Mouse (Mus musculus) heart, adult 9 months (tissue): ENCODE data around the gene Thg1l.

Experiments
- DNase-seq, 2 experiments: peaks; one replicate each; pipeline ENCODE4 v3.0.0; 2022; ENCODE audit warnings: low spot score in 2 of 2

Gene Thg1l

GRCm38 (mm10) chr11:45927456-45927855 is 27.8 kb downstream of the Thg1l start:
- no peak for DNase-seq

- DNase-seq, result peak; percentile 55 to 79
Observed at GRCm38 (mm10) chr11:45926640-45927082, 28.6 kb downstream of the Thg1l start.

GRCm38 (mm10) chr11:45925436-45925835 is 29.9 kb downstream of the Thg1l start:
- DNase-seq, result no peak

GRCm38 (mm10) chr11:45921480-45921898 is 33.8 kb downstream of the Thg1l start:
- no peak for DNase-seq

- DNase-seq, result no peak
Observed at GRCm38 (mm10) chr11:45921026-45921425, 34.3 kb downstream of the Thg1l start.

GRCm38 (mm10) chr11:45918836-45919235 is 36.5 kb downstream of the Thg1l start:
- DNase-seq, result no peak

GRCm38 (mm10) chr11:45918018-45918417 is 37.3 kb downstream of the Thg1l start:
- no peak for DNase-seq

- DNase-seq, result no peak
Observed at GRCm38 (mm10) chr11:45916196-45916595, 39.1 kb downstream of the Thg1l start.

GRCm38 (mm10) chr11:45910701-45911100 is 44.6 kb downstream of the Thg1l start:
- DNase-seq, result no peak

GRCm38 (mm10) chr11:45908894-45909293 is 46.4 kb downstream of the Thg1l start:
- no peak for DNase-seq

GRCm38 (mm10) chr11:45908070-45908469 is 47.2 kb downstream of the Thg1l start:
- no peak for DNase-seq

- no peak for DNase-seq
Observed at GRCm38 (mm10) chr11:45907301-45907700, 48.0 kb downstream of the Thg1l start.

- no peak for DNase-seq
Observed at GRCm38 (mm10) chr11:45906109-45906786, 49.0 kb downstream of the Thg1l start.

- DNase-seq, result peak in 1 of 2 experiments; percentile 17
Observed at GRCm38 (mm10) chr11:45900233-45901015, 54.9 kb downstream of the Thg1l start.

- no peak for DNase-seq
Observed at GRCm38 (mm10) chr11:45897392-45897791, 57.9 kb downstream of the Thg1l start.
